In the genomic region with DNA sequence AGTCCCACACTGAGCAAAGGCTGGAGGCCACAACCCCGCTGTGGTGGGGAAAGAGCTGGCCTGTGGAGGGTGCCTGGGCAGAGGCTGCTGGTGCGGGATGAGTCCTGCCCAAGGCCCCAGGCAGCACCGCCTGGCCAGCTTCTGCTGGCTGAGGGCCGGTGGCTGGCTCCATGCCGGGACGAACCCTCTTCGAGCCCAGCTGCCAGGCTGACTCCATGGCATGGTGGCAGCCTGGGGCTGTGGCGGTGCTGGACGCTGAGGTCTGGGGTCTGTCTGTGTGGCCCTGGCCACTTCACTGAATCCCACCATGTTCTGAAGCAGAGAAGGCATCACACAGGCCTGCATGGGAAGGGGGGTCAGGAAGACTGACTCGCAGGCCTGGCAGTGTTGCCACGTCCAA, we compare ENCODE assay signal across 18 mouse cellular contexts. TPM values are rescaled to one million over a fixed set of nuclear protein-coding genes. Genes with fewer than 3 reads are reported as not detected.
DNase-seq lines count a peak whose midpoint lies in the region; ATAC-seq and TF ChIP-seq lines count a peak whose summit lies in the region.
"Had no signal": no experiment of that assay in that cellular context is flagged by ENCODE, and none has a peak within 500 bp of the region (broad histone marks: within the 10 kb centered on the region; RNA-seq: fewer than 3 reads in every experiment).

No protein-coding gene starts in this region.

- ATAC-seq in hindbrain, embryonic 11.5 days (ENCODE audit: low FRiP score): 0 out of 2 replicates have a peak, but pooled peaks have one; percentile 10
- no peak for ATAC-seq in hindbrain, embryonic 16.5 days
- ATAC-seq: forebrain, postnatal 0 days; hindbrain, postnatal 0 days had no signal

- no peak for TF ChIP-seq CTCF in testis, adult 2 months (IDR thresholded peaks at IDR 0.05; ENCODE audit: control insufficient read depth, insufficient read depth, insufficient replicate concordance, low read depth, low read length)

- TF ChIP-seq POLR2A in testis, adult 2 months (IDR thresholded peaks at IDR 0.05; ENCODE audit: control insufficient read depth, low read depth, low read length): peak; percentile 38; the same call in 1 of the 2 replicates

- H3K4me3 ChIP-seq in hindbrain, embryonic 11.5 days (ENCODE audit: low read depth, low read length): no peak overlapping the region
- no peak overlapping the region for H3K4me3 ChIP-seq in hindbrain, embryonic 16.5 days (ENCODE audit: low read length)
- no peak overlapping the region for H3K4me3 ChIP-seq in testis, adult 2 months (ENCODE audit: control insufficient read depth, low read depth, low read length)
- H3K4me3 ChIP-seq: limb, embryonic 15.5 days; stomach, embryonic 15.5 days had no signal

- peaks cover 26% of the 10 kb centered on the region for H3K36me3 ChIP-seq in hindbrain, embryonic 11.5 days (ENCODE audit: control insufficient read depth, insufficient read depth, low read length)
- peaks cover 42% of the 10 kb centered on the region for H3K36me3 ChIP-seq in hindbrain, embryonic 16.5 days (ENCODE audit: control insufficient read depth, insufficient read depth, low read length)
- no peaks in the 10 kb centered on the region for H3K36me3 ChIP-seq in testis, adult 2 months (ENCODE audit: control insufficient read depth, insufficient read depth, low read length)

- H3K4me2 ChIP-seq in hindbrain, embryonic 11.5 days (replicated peaks; ENCODE audit: low read depth, low read length): no peak overlapping the region
- H3K4me2 ChIP-seq in hindbrain, embryonic 16.5 days (ENCODE audit: low read length): no peak overlapping the region
- H3K4me2 ChIP-seq: limb, embryonic 15.5 days; stomach, embryonic 15.5 days had no signal

- no peak overlapping the region for H3K27ac ChIP-seq in hindbrain, embryonic 11.5 days (ENCODE audit: low read depth, low read length)
- H3K27ac ChIP-seq in hindbrain, embryonic 16.5 days (ENCODE audit: low read depth, low read length): no peak overlapping the region
- H3K27ac ChIP-seq in testis, adult 2 months (ENCODE audit: control insufficient read depth, insufficient read depth, low read depth, low read length): no peak overlapping the region
- H3K27ac ChIP-seq: hindbrain, postnatal 0 days; limb, embryonic 15.5 days; stomach, embryonic 15.5 days had no signal

- H3K9me3 ChIP-seq in hindbrain, embryonic 11.5 days (ENCODE audit: control insufficient read depth, low read length): no peaks in the 10 kb centered on the region
- H3K9me3 ChIP-seq in hindbrain, embryonic 16.5 days (ENCODE audit: control insufficient read depth, low read length): no peaks in the 10 kb centered on the region
- H3K9me3 ChIP-seq: limb, embryonic 15.5 days; stomach, embryonic 15.5 days had no signal

- peak; percentile 34 to 47 for DNase-seq in cerebellum, adult 18-20 months
- no peak for DNase-seq in cerebellum, adult 9-11 months
- no peak for DNase-seq in hindbrain, embryonic 11.5 days (ENCODE audit: low spot score)
- DNase-seq in testis, postnatal 14 days (ENCODE audit: low spot score): no peak
- peak; percentile 38 for DNase-seq in testis, postnatal 10 days (ENCODE audit: low spot score)
- no peak for DNase-seq in adipocyte (ENCODE audit: low spot score)
- DNase-seq: forebrain, postnatal 0 days; gastrocnemius, postnatal 14 days; lung, postnatal 36 days; thymus, postnatal 4 days had no signal

- no peaks in the 10 kb centered on the region for H3K4me1 ChIP-seq in hindbrain, embryonic 11.5 days (replicated peaks; ENCODE audit: control insufficient read depth, insufficient read depth, low read length)
- no peaks in the 10 kb centered on the region for H3K4me1 ChIP-seq in hindbrain, embryonic 16.5 days (ENCODE audit: control insufficient read depth, insufficient read depth, low read depth, low read length)
- H3K4me1 ChIP-seq in testis, adult 2 months (ENCODE audit: control insufficient read depth, insufficient read depth, low read length): no peaks in the 10 kb centered on the region
- H3K4me1 ChIP-seq: limb, embryonic 15.5 days; stomach, embryonic 15.5 days had no signal

- 97% methylated on average over 11 of the region's 11 CpGs for WGBS in hindbrain, embryonic 11.5 days
- whole genome bisulfite sequencing in hindbrain, embryonic 16.5 days: 96% methylated on average over 7 of the region's 11 CpGs

- no peaks in the 10 kb centered on the region for H3K27me3 ChIP-seq in hindbrain, embryonic 11.5 days (ENCODE audit: control insufficient read depth, insufficient read depth, low read length)
- H3K27me3 ChIP-seq in hindbrain, embryonic 16.5 days (replicated peaks; ENCODE audit: control insufficient read depth, insufficient read depth, low read length): no peaks in the 10 kb centered on the region
- H3K27me3 ChIP-seq in testis, adult 2 months (ENCODE audit: control insufficient read depth, insufficient read depth, low read length): no peaks in the 10 kb centered on the region
- H3K27me3 ChIP-seq: limb, embryonic 15.5 days; stomach, embryonic 15.5 days had no signal

- no peak overlapping the region for H3K9ac ChIP-seq in hindbrain, embryonic 11.5 days (ENCODE audit: low read depth, low read length)
- H3K9ac ChIP-seq in hindbrain, embryonic 16.5 days (ENCODE audit: low read depth, low read length): no peak overlapping the region
- H3K9ac ChIP-seq: forebrain, postnatal 0 days; limb, embryonic 15.5 days; stomach, embryonic 15.5 days had no signal

RNA-seq across cellular contexts. Expression of gene Plpp2, which starts 7.2 kb away (rescaled TPM):
- polyA plus RNA-seq in hindbrain, embryonic 11.5 days (2014; fragmentation: Nextera tagmentation; extraction: Ambion mirVana): 12.4 and 16.1 TPM in 2 replicates
- polyA plus RNA-seq in hindbrain, embryonic 16.5 days (2015; fragmentation: Nextera tagmentation; extraction: Ambion mirVana): 20.7 and 22.2 TPM in 2 replicates
- polyA plus RNA-seq in testis, adult 2 months (2012; rRNA removed): 4.1 and 5.1 TPM in 2 replicates

RNA-seq across cellular contexts. Expression of gene Mier2, which starts 14.3 kb away (rescaled TPM):
- 35.4 and 37.8 TPM in 2 replicates for polyA plus RNA-seq in hindbrain, embryonic 11.5 days (2014; fragmentation: Nextera tagmentation; extraction: Ambion mirVana)
- polyA plus RNA-seq in hindbrain, embryonic 16.5 days (2015; fragmentation: Nextera tagmentation; extraction: Ambion mirVana): 56.5 and 67.4 TPM in 2 replicates
- 25.1 and 28.0 TPM in 2 replicates for polyA plus RNA-seq in testis, adult 2 months (2012; rRNA removed)

RNA-seq across cellular contexts. Expression of gene Theg, which starts 46.4 kb away (rescaled TPM):
- not detected in 2 replicates for polyA plus RNA-seq in hindbrain, embryonic 11.5 days (2014; fragmentation: Nextera tagmentation; extraction: Ambion mirVana)
- polyA plus RNA-seq in hindbrain, embryonic 16.5 days (2015; fragmentation: Nextera tagmentation; extraction: Ambion mirVana): not detected in 2 replicates
- 407 and 425 TPM in 2 replicates for polyA plus RNA-seq in testis, adult 2 months (2012; rRNA removed)
- polyA plus RNA-seq: forebrain, postnatal 0 days; heart, postnatal 0 days; hindbrain, postnatal 0 days; large intestine, adult 2 months; limb, embryonic 15.5 days; midbrain, postnatal 0 days; stomach, embryonic 15.5 days had no signal

Comparison
In these comparisons a context has a peak if more than half of its experiments do, and no peak if none do; other contexts are left out.
1. DNase-seq: peak in cerebellum, adult 18-20 months (2 of 2) and testis, postnatal 10 days (single experiment); none in cerebellum, adult 9-11 months (single experiment), hindbrain, embryonic 11.5 days (single experiment), testis, postnatal 14 days (single experiment) and adipocyte (single experiment).
2. RNA of gene Theg, which starts 46.4 kb away (polyA plus RNA-seq): 407 to 425 TPM in testis, adult 2 months; not detected in hindbrain, embryonic 11.5 days and not detected in hindbrain, embryonic 16.5 days; every median in the first group is over 100 times any median in the second.